Comparison of ENCODE assay signal across 8 mouse cellular contexts in the genomic region with DNA sequence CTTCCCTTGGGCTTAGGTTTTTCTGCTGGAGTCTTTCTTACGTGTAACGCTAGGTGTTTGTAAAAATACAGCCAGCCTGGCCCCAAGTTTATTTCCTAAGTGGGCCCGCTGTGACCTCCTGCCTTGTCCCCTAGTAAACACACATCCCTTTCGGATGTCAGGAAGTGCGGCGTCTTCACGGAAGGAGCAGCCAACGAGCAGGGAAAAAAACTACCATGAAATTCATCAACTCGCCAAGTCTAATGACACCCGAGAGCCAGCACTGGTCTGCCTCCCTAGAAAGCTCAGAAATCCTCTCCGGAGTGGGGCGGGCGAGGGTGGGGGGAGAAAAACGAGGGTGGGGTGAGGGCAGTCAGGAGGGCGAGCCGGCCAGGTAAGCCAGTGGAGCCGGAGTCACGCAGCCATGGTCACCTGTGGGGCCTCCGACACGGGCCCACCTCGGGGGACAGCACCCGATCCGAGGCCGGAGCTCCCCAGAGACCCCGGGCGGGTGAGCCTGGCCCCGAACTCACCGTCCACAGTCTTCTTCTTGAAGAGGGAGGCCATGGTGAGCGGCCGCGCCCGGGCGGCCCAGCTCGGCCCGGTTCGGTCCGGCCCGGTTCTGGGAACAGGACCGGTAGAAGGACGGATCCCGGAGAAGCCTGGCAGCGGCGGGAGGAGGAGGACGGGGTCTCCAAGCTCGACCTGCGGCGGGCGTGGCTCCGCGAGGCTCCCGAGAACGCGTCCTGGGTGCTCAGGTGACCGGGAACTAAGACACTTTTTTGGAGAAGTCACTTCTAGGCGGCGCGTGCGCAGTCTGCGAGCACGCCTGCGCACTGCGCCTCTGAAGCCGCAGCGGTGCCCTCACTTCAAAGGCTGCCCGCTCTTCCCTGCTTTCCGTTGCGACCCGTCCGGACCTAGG. TPM values are rescaled to one million over a fixed set of nuclear protein-coding genes. Genes with fewer than 3 reads are reported as not detected.
DNase-seq lines count a peak whose midpoint lies in the region; ATAC-seq and TF ChIP-seq lines count a peak whose summit lies in the region.

Chmp2b (minus strand) TSS at position 764 of the 901 bp plus-strand sequence.

- H3K27me3 ChIP-seq in embryonic facial prominence, embryonic 13.5 days = no peaks in the 10 kb centered on the region
- H3K27me3 ChIP-seq in heart, adult 2 months (ENCODE audit: control insufficient read depth, insufficient read depth, low read length) = no peaks in the 10 kb centered on the region
- no peaks in the 10 kb centered on the region for H3K27me3 ChIP-seq in limb, embryonic 15.5 days

- H3K9me3 ChIP-seq in embryonic facial prominence, embryonic 13.5 days = no peaks in the 10 kb centered on the region
- H3K9me3 ChIP-seq in limb, embryonic 15.5 days = no peaks in the 10 kb centered on the region

- H3K9ac ChIP-seq in embryonic facial prominence, embryonic 13.5 days = peak within 1 kb of the TSS; percentile 93
- peak within 1 kb of the TSS; percentile 93 for H3K9ac ChIP-seq in heart, adult 2 months (ENCODE audit: low read depth, low read length)
- H3K9ac ChIP-seq in limb, embryonic 15.5 days = peak within 1 kb of the TSS; percentile 95

- intact Hi-C loops in heart, adult 2 months (cut with DNase I) = loop anchor here (2.0 to 10.0 kb wide), 2 partner anchors 709 to 787 kb away; partner anchors contain the start of gene 4930453N24Rik

- H3K4me2 ChIP-seq in embryonic facial prominence, embryonic 13.5 days = peak within 1 kb of the TSS; percentile 80
- peak within 1 kb of the TSS; percentile 67 for H3K4me2 ChIP-seq in limb, embryonic 15.5 days

- peak; percentile 90 for DNase-seq in 3T3-L1 (ENCODE audit: low read depth, low spot score)
- peak; percentile 86 to 88 for DNase-seq in adrenal gland, postnatal 36 days
- peak; percentile 86 to 88 for DNase-seq in heart, adult 2 months
- peak; percentile 85 to 88 for DNase-seq in kidney, adult 8-10 months
- DNase-seq in monocyte, adult 2 months (ENCODE audit: low read depth in 1 of 2, low spot score in 2 of 2) = peak; percentile 33 to 70
- DNase-seq in spleen, postnatal 4 days (ENCODE audit: low spot score in 2 of 2) = peak; percentile 77 to 89

- peak within 1 kb of the TSS; percentile 96 for H3K4me3 ChIP-seq in embryonic facial prominence, embryonic 13.5 days
- peak within 1 kb of the TSS; percentile 98 for H3K4me3 ChIP-seq in heart, adult 2 months
- H3K4me3 ChIP-seq in limb, embryonic 15.5 days = peak within 1 kb of the TSS; percentile 98

- no peak for TF ChIP-seq EP300 in heart, adult 2 months (IDR thresholded peaks at IDR 0.05; ENCODE audit: insufficient read depth, low read depth, low read length)

- H3K36me3 ChIP-seq in embryonic facial prominence, embryonic 13.5 days = no peaks in the 10 kb centered on the region; the same call in 1 of the 2 replicates
- H3K36me3 ChIP-seq in heart, adult 2 months (ENCODE audit: control insufficient read depth, insufficient read depth, low read length) = no peaks in the 10 kb centered on the region
- H3K36me3 ChIP-seq in limb, embryonic 15.5 days = 0 out of 2 replicates have a peak, but pooled peaks cover 4% of the 10 kb centered on the region

- TF ChIP-seq POLR2A in heart, adult 2 months (IDR thresholded peaks at IDR 0.05; ENCODE audit: insufficient read depth, low read depth, low read length) = peak; percentile 67

- H3K4me1 ChIP-seq in embryonic facial prominence, embryonic 13.5 days = peaks cover 12% of the 10 kb centered on the region; the same call in 1 of the 2 replicates
- peaks cover 5% of the 10 kb centered on the region for H3K4me1 ChIP-seq in heart, adult 2 months (ENCODE audit: control insufficient read depth, insufficient read depth, low read length)
- peaks cover 14% of the 10 kb centered on the region for H3K4me1 ChIP-seq in limb, embryonic 15.5 days

- H3K79me2 ChIP-seq in heart, adult 2 months (replicated peaks; ENCODE audit: control insufficient read depth, insufficient read depth, low read length) = peaks cover 5% of the 10 kb centered on the region; the same call in 1 of the 2 replicates

- H3K27ac ChIP-seq in embryonic facial prominence, embryonic 13.5 days = peak within 1 kb of the TSS; percentile 39
- peak within 1 kb of the TSS; percentile 83 for H3K27ac ChIP-seq in heart, adult 2 months
- H3K27ac ChIP-seq in limb, embryonic 15.5 days = peak within 1 kb of the TSS; percentile 80

- no peak for TF ChIP-seq CTCF in heart, adult 2 months (IDR thresholded peaks at IDR 0.05)

- peak; percentile 89 for ATAC-seq in embryonic facial prominence, embryonic 13.5 days (ENCODE audit: insufficient number of reproducible peaks, insufficient read depth, low FRiP score, low TSS enrichment, low read depth)
- ATAC-seq in limb, embryonic 15.5 days (ENCODE audit: insufficient number of reproducible peaks, low FRiP score, low TSS enrichment, low read depth) = peak; percentile 79

- under 1% methylated on average over 69 of the region's 69 CpGs for WGBS in embryonic facial prominence, embryonic 13.5 days
- WGBS in heart, adult 2 months = under 1% methylated on average over 68 of the region's 69 CpGs
- WGBS in limb, embryonic 15.5 days = 0% methylated on average over 64 of the region's 69 CpGs

RNA-seq across cellular contexts. Expression of gene Chmp2b, which starts in this region (rescaled TPM):
- 10 to 100 TPM; 53.5 to 62.4 TPM for total RNA-seq in adrenal gland, postnatal 36 days (2021)
- 150 and 156 TPM in 2 replicates for polyA plus RNA-seq in embryonic facial prominence, embryonic 13.5 days (2015; fragmentation: Nextera tagmentation; extraction: Ambion mirVana)
- total RNA-seq in heart, adult 2 months (2021) = 10 to 100 TPM; 41.5 to 47.6 TPM
- 10.6 and 17.7 TPM in 2 replicates for polyA plus RNA-seq in heart, adult 2 months (2012; rRNA removed)
- polyA plus RNA-seq in limb, embryonic 15.5 days (2015; fragmentation: Nextera tagmentation; extraction: Ambion mirVana) = 128 and 130 TPM in 2 replicates

Comparison
In these comparisons a context has a peak if more than half of its experiments do, and no peak if none do; other contexts are left out.
1. Peak in every context shown above with its lines: DNase-seq, ATAC-seq, H3K4me3 ChIP-seq and H3K27ac ChIP-seq.